Mouse (Mus musculus) v-Abl transformed pro-B cells (cell line): ENCODE data around the gene Cenpf.

Experiments
- in situ Hi-C, 2 experiments: fragments of 400-800 bp; cut with MboI; formaldehyde crosslinking; loops; one replicate each; pipeline ENCODE4 v1.15.1; 2025; ENCODE audit not compliant: unreplicated experiment in 2 of 2

Gene Cenpf

DNA sequence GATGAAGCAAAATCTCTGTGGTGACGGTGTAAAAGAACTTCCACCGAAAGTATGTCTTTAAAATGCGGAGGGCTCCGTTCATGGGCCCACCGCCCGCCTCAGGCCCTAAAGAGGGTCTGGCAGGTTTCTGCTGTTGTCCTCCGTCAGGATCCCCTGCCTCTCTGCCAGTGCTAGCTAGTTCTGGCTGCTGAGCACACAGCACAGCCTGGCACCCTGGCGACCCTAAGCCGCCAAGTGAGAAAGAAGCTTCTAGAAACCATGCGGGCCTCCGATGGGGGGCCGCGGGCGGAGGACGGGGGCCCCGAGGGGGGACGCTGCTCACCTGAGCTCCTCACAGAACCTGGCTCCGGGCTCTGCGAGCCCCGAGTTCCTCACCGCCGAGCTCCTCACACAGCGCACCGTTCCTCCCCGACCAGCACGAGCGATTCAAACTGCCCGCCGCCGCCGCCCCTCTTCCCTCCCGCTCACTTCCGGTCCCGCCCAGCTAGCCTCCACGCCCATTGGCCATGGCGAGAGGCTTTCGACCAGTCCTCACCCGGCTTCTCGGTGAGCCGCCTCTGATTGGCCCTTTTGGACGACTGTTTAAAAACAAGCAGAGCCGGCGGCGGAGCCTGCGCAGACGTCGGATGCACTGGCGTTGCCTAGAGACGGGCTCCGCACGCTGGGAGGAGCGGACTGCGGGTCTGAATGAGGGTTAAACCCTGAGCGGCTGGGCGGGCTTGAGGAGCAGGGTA is at the start of gene Cenpf:
TSS of gene Cenpf (minus strand) at position 433 of the 734 bp plus-strand sequence.
- in situ Hi-C loops, result loop anchor here in 1 of 2 experiments (25.0 kb wide), 1 partner anchor 1099 kb away; no protein-coding TSS in a partner anchor

DNA sequence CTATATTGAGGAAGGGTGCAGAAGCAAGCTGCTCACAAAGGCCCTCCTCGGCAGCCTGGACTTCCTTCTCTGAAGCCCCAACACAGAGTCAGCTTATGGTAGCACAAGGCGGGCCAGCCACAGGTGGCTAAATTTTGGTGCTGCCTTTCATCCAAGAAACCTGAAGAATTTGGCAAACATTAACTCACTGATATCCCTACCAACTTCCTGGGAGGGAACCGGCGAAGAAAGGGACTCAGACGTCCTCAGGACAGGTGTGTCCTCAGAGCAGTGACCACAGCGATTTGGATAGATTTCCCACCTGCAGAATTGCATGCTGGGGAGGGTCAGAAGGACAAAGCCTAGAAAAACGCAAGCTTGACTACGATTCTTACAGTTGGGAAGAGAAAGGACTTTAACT is 44.3 kb upstream of the Cenpf start:
- in situ Hi-C loops, result no loop called here

DNA sequence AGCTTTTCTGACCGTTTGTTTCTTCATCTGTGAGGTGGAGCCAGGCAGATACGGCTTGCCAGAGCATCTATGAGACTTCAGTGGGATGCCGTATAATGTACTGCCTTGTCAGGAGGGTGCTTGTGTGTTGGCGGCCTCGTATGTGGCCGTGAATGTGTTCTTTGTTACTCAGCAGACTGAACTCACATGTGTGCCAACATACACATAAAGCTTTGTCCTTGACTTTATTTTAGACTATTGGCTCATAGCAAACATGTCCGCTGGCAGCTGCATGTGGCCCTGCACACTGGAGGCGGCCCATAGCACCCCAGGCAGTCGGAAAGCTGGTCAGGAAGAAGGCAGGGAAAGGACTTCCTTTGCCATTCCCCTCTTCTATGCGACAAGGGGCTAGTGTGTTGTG is 43.8 kb upstream of the Cenpf start:
- in situ Hi-C loops, result no loop called here

DNA sequence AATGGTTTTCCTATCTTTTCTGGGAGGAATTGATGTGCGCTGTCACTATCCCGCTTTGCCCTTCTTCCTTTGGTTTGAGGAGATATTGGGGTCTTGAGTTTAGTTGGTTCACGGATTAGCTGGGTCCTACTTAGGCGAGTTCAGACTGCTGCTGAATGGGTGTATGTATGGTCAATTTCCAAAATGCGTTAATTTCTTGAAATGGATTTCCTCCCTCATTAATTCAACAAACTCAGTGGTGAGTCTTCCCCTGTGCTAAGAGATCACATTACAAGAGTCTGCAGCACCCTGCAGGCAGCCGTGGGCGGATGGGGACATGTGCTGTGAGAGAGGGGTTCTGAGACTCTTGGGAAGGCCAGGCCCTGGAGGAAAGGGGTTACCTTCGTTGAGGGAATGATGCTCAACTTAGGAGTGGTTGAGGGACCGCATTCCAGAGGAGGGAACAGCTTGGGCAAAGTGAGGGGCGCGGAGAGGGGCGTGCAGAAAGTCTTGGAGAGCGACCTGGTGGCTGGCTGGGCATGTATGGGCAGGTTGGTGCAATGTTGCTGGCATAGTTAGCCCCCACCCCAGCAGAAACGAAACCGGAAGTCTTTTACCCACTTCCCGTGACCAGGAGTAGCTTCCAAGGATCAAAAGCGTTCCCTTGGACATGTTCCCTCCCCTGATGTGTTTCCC is 41.4 kb upstream of the Cenpf start:
- in situ Hi-C loops, result loop anchor here in 1 of 2 experiments (5.0 kb wide), 1 partner anchor 63 kb away; no protein-coding TSS in a partner anchor

DNA sequence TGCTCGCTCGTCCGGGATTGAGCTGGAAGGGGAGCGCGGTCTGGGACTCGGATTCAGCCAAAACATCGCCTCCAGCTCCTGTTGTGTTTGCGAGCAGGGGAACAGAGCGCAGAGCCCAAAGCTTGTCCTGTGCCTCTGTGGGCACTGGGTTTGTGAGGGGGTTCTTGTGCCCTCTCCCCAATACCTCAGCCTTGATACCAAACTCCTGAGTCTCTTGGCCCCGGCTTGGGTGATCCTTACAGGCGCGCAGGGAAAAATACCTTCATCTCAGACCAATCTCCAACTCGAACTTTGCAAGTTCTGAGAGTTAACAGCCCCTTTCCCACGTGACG is 40.9 kb upstream of the Cenpf start:
- in situ Hi-C loops, result loop anchor here in 1 of 2 experiments (5.0 kb wide), 1 partner anchor 64 kb away; no protein-coding TSS in a partner anchor

DNA sequence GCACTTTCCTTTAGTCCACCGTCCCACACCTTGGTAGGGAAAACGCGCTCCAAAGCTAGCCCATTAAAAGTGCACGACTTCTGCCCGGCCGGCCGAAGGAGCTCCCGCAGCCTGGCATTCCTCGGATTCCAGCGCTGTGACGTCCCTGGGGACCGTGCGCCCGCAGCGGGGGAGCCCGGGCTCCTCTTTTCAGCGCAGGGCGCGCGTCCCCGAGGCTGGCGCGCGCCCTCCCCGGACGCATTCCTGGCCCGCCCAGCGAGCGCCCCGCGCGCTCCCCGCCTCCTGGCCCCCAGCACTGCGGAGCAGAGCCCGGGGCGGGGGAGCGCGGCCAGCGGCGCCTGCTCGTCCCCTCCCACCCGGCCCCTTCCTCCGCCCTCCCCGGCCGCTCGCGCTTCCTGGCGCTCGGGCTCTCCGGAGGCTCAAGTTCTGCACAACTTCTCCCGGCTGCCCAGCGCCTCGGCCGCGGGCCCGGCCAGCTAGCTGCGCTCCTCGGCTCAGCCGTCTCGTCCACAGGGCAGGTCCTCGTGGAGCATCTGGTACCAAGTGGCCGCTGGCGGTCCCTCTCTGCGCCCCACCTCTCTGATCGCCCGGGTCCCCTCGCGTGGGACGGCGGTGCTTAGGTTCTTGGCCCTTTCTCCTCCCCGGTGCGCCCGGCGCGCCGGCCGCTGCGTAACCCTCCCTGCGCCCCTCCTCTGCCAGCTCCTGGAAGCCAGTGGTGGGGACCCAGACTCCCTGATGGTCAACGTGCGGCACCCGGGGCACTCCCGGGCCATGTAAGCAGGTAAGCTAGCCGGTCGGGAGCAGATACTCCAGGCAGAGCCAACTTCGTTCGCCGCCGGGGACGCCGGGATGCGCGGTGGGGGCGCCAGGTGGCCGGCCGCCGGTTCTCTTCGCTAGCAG is 40.2 kb upstream of the Cenpf start, which contains the start of gene Ptpn14:
TSS of gene Ptpn14 (plus strand) at position 385 of the 900 bp plus-strand sequence.
- in situ Hi-C loops, result loop anchor here in 1 of 2 experiments (5.0 kb wide), 1 partner anchor 64 kb away; no protein-coding TSS in a partner anchor

DNA sequence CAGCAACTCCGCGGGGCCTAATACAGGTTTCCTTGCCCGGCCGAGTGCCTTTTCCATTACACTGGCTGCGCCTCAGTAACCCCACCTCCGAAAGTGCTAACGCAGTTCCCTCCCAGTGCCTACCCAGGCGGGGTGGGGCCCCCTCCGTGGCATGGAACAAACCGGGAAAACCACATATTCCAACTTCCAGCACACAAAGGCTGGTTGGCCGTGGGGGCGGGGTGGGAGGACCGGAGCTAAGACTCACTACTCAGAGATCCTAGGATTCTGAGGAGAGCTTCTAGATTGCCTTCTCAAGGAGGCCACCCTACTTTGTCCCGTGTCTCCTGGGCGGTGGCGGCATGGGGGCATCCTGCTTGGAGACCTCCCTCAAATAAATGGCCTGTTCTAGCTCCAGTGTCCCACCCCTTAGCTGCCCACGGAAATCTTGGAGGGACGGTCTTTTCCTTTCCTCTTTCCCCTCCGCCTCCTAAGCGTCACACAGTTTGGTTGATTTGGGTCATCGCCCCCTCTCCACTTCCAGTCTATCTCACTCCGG is 39.5 kb upstream of the Cenpf start:
- in situ Hi-C loops, result loop anchor here in 1 of 2 experiments (5.0 kb wide), 1 partner anchor 65 kb away; no protein-coding TSS in a partner anchor

DNA sequence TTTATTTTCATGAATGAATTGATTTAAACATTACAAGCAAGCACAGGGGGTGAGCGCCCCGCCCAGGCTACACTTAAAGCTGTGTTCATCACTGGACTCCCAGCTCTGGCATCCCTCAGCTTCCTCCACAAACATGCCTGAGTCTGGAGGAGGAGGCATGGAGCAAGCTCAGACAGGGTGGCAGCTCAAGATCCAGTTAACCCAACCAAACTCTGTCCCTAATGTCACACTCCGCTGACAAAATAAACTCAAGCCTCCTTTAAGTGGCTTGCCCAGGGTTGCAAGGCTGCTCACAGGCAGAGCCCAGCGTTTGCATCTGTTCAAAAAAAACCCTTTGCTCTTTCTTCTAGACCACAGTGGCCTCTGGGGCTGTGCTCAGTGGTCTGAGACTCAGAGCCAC is 38.2 kb upstream of the Cenpf start:
- in situ Hi-C loops, result loop anchor here in 1 of 2 experiments (5.0 kb wide), 1 partner anchor 66 kb away; no protein-coding TSS in a partner anchor

DNA sequence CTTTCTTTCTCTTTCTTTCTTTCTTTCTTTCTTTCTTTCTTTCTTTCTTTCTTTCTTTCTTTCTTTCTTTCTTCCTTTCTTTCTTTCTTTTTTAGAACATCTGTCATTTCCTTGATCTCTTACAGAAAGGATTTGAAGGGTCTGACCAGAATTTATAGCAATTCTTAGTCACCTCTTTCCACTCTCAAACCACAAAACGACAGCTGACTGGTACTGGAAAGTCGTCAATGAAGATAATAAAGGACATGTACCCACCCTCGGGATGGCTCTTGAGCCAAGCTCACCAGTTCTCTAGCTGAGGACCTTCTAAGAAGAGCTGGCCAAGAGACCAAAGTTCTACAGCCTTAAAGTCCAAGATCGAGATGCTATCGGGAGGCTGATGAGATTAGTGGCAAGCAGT is 30.7 kb upstream of the Cenpf start:
- in situ Hi-C loops, result no loop called here

DNA sequence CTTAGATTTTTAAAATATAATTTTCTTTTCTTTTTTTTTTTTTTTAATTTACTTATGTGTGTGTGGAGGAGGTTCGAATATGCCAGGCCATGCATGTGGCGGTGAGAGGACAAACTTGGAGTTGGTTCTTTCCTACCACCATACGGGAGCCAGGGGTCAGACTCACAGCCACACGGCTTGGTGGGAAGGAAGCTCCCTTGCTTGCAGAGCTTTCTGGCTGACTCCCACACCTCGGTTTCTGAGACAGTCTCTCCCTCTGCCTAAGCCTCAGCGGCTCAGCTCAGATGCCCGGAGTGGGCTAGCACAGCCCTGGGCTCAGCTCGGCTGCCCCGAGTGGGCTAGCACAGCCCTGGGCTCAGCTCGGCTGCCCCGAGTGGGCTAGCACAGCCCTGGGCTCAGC is 29.7 kb upstream of the Cenpf start:
- in situ Hi-C loops, result no loop called here

DNA sequence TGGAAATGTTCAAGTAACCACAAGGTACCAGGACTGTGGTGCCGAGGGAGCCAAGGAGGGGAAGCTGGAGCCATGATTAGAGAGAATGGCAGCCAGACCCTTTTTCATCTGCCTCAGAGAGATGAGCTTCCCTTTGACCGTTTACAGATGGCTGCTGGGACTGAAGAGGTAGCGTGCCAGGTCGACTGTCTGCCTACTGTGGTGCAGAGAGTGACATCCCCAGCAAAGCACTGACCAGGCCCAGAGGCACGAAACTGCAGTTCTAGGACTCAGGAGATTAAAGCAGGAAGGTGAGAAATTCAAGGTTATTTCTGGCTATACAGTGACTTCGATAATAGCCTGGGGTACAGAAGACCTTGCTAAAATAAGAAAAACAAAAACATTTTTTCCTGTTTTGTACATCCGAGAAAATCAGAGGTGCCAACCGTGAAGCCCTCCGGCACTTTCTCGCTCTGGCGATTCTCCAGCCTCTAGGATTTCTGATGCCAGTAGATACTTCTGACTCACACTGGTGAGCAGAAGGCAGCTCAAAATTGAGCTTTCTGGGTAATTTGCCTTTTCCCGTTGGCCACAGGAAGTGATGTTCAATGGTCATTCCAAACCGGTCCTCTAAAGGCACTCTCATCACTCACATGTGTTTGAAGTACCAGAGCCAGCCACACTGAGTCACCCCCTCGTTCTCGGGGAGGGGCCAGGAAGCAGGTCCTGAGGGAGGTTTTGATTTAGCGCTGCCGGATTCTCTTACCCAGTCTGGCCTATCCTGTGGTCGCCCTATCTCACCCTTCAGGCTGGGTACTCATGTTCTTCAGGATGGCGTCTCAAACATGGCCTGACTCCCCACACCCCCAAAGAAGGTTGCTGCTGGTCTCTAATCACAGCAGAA is 28.3 kb upstream of the Cenpf start:
- in situ Hi-C loops, result no loop called here

DNA sequence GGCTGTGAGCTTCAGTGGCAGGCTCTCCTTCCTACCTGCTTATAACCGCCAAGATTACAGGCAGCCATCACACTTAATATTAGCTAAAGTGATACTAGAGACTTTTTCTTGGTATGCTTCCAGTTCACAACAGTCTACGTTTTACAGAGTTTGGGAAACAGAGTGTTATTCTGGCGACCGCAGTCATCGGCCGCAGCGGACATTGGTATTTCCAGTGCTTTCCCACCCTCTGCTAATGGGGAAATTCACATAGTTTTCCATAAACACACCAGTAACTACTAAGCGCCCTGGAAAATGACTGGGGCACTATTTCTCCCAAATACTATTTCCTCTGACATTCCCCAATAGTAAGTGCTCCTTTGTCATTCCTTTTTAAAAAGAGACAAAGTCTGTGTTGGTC is 21.1 kb upstream of the Cenpf start:
- in situ Hi-C loops, result no loop called here

DNA sequence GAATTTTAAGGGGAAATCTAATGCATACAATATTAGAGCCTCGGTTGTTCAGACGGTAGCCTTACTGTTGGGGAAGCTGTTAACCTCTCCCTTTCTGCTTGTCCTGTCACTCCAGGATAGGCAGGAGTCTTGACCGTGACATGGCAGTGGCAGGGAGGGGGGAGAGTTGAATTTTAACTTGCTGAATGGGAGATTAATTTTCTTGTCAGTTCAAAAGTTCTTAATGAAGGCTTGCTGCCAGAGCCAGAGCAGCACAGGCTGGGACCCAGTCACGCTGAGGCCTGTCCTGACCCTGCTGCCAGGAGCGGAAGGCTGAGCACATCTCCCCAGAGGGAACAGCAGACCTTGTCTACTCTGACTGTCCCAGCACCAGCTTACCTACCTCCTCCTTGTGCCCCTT is 19.5 kb upstream of the Cenpf start:
- in situ Hi-C loops, result no loop called here

DNA sequence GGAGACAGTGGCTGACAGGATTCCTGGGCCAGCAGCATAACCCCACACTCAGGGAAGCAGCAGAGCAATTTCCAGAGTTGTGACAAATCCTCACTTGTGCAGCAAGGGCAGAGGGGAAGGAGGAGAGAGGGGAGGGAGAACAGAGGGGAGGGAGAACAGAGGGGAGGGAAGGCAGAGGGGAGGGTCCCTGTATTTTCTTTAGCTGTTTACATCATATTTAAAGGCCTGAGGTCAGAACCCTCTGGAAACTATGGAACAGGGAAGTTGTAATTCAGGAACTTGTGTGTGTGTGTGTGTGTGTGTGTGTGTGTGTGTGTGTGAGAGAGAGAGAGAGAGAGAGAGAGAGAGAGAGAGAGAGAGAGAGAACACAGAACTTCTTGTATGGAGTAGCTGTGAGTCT is 19.1 kb upstream of the Cenpf start:
- in situ Hi-C loops, result no loop called here

DNA sequence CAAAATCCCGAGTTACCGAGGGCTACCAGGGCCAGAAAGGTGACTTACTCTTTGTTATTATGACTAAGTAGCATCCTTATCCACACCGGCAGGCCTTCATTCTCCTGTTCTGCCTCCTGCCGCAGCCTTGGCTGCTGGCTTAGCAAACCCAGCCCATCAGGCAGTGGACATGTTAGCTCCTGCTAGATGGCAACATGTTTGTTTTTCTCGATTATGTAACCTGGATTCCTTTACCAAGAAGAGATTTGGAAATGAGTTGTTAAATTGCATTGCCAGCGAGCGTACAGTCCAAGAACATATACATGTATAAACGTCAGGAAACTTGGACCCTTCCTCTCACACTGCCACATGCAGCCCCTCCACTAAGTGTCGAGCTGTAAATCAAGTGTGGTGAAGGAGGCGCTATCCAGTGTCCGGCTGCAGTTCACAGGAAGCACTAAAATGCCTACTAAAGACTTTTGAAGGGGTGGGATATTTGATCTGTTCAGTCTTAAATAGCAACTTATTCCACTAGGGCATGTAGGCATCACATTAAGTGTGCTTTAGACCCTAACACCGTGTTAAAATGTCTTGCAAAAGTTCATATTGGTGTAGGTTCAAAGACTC is 18.3 kb upstream of the Cenpf start:
- in situ Hi-C loops, result no loop called here

DNA sequence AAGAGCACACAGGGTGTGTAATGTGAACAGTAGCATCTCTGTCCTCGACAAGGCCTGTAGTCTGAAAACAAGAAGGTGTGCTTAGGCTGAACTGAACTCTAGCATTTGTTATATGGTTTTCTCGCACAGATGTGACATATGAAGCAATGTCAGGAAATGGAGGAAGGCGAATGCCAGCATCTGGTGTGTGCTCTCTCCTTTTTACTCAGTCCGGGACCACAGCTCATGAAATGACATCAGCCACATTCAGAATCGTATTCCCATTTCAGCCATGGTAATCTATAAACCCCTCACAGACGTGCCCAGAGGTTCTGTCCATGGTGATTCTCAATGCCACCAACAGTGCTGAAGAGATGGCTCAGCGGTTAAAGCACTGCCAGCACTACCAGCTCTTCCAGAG is 15.7 kb upstream of the Cenpf start:
- in situ Hi-C loops, result loop anchor here in 1 of 2 experiments (5.0 kb wide), 2 partner anchors 179 to 269 kb away; no protein-coding TSS in a partner anchor

DNA sequence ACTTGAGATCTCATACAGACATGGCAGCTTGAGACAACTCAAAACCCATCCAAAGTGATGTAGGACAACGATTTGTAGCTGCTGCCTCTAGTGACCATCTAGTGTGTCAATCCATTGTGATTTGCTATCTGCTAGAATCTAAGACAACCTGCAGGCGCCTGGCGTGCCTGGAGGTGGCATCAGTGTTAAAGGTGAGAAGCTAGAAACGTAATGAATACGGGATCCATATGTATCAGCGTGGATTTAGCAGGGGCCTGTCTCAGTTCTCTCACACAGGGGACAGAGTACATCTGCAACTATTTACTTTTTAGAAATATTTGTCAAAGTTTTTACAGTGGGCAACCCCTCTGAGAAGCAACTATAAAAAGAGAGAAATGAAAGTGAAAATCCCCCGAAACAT is 15.3 kb upstream of the Cenpf start:
- in situ Hi-C loops, result loop anchor here in 1 of 2 experiments (5.0 kb wide), 2 partner anchors 179 to 269 kb away; no protein-coding TSS in a partner anchor

DNA sequence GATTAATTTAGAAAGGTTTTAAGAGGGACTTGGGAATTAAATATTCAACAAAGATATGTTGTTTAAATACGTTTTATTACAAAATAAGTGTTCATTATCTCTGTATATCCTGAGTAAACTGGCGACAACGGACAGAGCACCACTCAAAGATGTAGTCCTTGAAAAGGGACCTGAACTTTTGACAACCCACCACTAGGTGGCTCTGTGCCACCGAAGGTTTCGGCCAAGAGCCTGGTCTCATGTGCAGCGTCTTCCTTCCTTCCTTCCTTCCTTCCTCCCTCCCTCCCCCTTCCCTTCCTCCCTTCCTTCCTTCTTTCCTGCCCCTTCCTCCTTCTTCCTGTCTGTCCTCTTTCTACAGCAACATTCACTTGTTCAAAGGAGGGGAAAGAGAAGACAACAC is 13.1 kb upstream of the Cenpf start:
- in situ Hi-C loops, result loop anchor here in 1 of 2 experiments (5.0 kb wide), 2 partner anchors 181 to 271 kb away; no protein-coding TSS in a partner anchor

DNA sequence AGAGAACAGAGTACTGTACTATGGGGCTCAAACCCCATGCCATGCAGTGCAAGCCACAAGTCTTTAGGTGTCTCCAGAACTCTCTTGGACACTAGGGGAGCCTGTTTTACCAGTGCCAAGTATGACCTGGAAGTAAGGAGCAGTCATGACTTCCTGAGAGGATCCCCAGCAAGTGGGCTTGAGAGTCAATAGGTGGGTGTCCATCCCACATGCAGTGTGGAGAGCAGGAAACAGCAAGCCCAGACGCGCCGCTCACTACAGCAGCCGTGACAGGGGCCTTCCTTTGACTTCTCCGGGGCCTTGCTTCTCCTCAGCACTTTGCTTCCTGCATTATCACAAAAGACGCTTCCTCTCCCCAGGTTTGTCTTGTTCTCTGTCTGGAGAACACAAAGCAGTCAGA is 12.3 kb upstream of the Cenpf start:
- in situ Hi-C loops, result loop anchor here in 1 of 2 experiments (5.0 kb wide), 2 partner anchors 182 to 272 kb away; no protein-coding TSS in a partner anchor
